Mouse (Mus musculus) spleen, postnatal 4 days (tissue): ENCODE measurements around the gene Safb.

Source experiments
- DNase-seq, 2 experiments: peaks; one replicate each; pipeline ENCODE4 v3.0.0; 2022; ENCODE audit warnings: low spot score in 2 of 2

Gene Safb

GRCm38 (mm10) chr17:56584257-56585130 lies at the start of gene Safb, which contains the start of gene Safb2:
Safb (plus strand) TSS chr17:56584825.
Safb2 (minus strand) TSS chr17:56584585.
- peak; percentile 99 for DNase-seq

DNA sequence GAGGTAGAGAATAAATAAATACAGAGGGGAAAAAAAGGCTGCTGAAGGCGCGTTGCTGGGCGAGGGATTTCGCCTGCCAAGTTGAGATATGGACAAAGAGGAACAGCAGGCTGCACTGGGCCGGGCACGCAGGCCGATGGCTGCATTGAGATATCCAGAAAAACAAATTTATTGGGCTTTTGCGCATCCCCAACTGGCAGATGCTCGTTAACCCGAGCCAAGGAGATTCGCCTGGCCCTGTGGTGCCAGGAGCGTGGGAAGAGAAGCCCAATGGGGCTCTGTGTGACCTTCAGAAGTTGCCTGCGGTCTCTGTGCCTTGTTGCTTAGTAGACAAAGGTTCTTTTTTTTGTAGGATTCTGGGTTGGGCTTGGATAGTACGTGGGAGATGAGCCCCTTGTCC lies 48.4 kb upstream of the Safb start:
- peak in 1 of 2 experiments; percentile 13 for DNase-seq

- no peak for DNase-seq
These were observed 47.8 kb upstream of the Safb start for GRCm38 (mm10) chr17:56536874-56537273.

DNA sequence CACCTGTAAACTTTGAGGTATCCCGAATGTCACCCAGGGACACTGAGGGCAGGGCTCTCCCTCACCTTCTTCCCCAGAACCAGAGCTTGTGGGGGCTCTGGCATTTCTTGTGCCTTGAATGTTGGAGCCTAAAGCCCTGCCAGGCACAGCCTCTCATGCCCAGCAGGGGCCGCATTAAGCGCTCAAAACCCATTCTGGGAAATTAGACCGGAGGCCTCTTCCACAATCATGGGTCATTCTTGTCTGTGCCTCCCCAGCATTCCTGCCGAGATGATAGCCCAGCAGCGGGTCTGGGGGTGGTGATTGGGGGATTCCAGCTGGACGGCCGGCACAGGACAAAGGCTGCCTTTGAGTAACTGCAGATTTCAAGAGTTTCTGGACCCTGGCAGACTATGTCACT lies 46.7 kb upstream of the Safb start:
- peak in 1 of 2 experiments; percentile 54 for DNase-seq

DNA sequence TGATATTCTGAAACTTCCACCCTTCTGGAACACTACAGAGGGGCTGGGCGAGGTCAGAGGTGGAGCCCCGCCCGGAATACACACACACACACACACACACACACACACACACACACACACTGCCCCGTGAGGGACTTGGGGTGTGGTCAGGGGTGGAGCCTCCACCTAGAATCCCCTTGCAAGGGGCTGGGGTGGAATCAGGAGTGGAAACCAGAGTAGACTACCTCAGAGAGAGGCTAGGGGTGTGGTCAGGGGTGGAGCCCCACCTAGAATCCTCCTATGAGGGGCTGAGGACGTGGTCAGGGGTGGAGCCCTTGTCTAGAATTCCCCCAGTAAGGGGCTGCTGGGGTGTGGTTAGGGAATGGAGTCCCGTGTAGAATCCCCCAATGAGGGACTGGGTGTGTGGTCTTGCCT lies 44.1 kb upstream of the Safb start:
- DNase-seq = peak in 1 of 2 experiments; percentile 54

- no peak for DNase-seq
These were observed 41.9 kb upstream of the Safb start for GRCm38 (mm10) chr17:56542736-56543135.

DNA sequence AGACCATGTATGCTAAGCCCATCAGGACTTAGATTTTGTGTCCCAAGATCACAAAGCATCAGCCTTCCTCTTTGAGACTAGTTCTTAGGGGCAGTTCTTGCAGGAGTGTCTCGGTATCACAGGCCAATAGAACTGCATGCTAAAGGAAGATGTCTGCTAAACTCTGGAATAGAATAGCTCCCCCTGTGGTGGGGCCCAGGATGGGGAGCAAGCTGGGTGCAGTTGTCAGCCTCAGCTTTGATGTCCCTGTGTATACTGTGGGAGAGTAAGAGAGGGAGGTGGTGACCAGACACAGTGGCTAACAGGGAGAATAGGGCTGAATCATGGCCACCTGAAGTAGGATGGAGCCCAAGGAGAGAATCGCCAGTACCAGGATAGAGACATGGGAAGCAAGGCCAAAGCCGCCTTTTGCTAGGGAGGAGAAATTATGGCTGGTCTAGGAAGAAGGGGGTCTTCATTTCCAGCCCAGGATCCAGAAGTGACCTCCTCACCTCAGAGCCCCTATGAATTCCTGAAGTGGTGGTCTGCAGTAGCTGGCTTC lies 40.9 kb upstream of the Safb start:
- DNase-seq = peak; percentile 10 to 56

DNA sequence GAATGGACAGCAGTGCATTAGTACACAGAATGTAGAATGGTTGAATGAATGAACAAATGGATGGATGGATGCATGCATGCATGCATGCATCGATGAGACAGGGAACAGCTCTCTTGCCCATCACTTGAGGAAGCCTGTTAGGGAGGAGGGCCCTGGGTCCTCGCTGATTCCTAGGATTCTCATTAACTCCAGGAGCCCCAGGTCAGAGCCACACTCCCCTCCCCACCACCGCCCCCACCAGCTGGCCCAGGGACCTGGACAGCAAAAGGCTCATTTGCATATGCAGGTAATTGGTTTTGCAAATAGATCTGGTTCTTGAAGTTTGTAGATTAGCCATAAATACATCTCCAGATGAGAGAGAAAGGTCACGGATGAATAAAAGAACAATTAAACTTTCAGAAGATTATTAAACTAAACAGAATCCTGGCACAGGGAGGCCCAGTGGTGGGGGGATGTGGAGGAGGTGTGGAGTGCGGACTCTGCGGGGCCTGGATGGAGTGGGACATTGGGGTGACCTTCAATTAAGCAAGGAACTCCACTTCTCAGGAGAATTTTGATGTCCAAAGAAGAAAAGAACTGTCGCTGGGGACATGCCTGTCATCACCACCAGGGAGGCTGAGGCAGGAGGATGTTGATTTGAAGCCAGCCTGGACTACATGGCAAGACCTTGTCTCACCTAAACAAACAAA lies 39.8 kb upstream of the Safb start:
- peak in 1 of 2 experiments; percentile 56 for DNase-seq

DNA sequence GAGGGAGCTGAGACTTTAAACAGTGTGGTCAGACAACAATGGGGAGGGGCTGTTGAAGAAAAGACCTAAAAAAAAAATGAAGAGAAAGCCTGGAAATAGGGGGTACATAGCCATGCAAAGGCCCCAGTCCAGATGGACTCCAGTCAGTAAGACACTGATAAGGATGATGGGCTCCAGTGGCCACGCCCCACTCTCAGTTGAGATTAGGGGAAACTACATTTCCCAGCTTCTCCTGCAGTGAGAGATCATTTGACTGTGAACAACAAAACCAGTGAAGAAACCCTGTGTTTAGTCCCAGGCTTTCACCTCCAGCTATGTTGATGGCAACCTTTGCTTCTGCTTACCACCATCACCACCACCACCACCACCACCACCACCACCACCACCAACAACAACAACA lies 38.7 kb upstream of the Safb start:
- DNase-seq = peak in 1 of 2 experiments; percentile 48

- DNase-seq = peak in 1 of 2 experiments; percentile 49
These were observed 38.0 kb upstream of the Safb start for GRCm38 (mm10) chr17:56546576-56546975.

- DNase-seq = peak in 1 of 2 experiments; percentile 60
These were observed 37.3 kb upstream of the Safb start for GRCm38 (mm10) chr17:56547116-56547845.

GRCm38 (mm10) chr17:56547846-56548604 lies 36.6 kb upstream of the Safb start:
- peak in 1 of 2 experiments; percentile 56 for DNase-seq

DNA sequence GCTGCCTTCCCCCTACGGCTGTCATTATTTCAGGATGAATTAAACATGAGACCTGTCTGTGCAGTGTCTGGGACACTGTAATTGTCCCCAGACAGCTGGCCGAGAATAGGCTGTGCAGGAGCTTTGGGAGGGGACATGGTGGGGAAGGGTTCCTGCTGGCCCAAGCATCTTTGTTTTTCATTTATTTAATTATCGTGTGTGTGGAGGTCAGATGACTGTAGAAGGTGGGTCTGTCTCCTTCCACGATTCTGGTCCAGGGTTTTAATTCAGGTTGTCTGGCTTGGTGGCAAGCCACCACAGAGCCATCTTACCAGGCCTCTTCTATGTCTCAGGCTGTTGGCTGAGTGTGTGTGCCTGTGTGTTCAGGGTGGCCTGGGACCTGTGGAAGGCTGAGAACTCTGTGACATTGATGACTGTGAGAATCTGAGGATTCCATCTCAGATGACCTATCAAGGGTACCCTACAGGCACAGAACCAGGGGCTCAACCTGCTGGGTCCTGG lies 36.0 kb upstream of the Safb start:
- DNase-seq = no peak

GRCm38 (mm10) chr17:56550784-56551475 lies 33.7 kb upstream of the Safb start:
- no peak for DNase-seq

- DNase-seq = no peak
These were observed 32.6 kb upstream of the Safb start for GRCm38 (mm10) chr17:56551841-56552581.

DNA sequence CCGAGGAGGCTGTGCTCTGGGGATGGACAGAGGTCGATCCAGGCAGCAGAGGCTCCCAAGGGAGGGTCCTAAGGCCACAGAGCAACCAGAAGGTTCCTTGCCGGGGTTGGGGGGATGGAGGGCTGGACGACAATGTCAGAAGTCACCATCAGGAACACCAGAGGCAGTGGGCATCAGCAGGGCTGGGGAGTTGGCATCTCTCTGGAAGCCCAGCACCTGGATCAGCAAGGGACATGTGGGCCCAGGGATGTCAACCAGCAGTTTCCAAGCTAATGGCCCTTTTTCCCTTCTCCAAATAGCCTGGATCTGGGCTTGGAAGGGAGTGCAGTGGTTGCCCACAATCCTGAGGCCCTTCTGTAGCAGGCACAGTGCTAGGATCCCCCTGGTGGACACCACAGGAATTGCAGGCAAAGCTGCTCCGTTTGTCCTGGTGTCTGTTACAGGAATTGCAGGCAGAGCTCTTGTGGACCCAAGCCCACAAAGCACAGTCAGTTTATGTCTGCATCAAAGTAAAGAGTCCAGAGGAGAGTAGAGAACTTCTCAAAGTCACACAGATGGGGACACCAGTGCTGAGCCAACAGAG lies 31.8 kb upstream of the Safb start:
- peak; percentile 72 to 89 for DNase-seq

GRCm38 (mm10) chr17:56554122-56554551 lies 30.5 kb upstream of the Safb start, which contains the start of gene Gm20219:
Gm20219 (minus strand) TSS chr17:56554387.
- DNase-seq = no peak

DNA sequence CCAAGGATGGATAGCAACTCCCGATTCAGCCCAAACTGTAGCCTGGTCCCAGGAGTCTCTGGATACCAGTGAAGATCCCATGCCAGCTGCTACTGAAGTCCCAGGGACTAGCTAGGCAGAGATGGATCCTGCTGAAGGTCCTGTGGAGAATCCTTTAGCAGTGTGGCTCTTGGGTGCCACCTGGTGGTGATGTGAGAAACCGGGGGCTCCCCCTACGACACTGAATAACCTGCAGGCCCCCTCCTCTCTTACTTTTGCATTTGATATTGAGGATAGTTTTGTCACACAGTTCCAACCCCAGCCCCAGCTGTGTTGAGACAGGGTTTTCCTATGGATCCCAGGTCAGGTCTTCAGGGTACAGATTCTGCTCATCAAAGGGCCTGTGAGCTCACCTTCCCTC lies 26.2 kb upstream of the Safb start:
- peak; percentile 56 to 87 for DNase-seq

GRCm38 (mm10) chr17:56559386-56559785 lies 25.2 kb upstream of the Safb start:
- no peak for DNase-seq
